Mouse (Mus musculus) small intestine, adult 2 months (tissue): ENCODE data around the gene Ccdc183. TPM values are rescaled to one million over a fixed set of nuclear protein-coding genes. Genes with fewer than 3 reads are reported as not detected.

Experiments used
- H3K27ac ChIP-seq: fragments of 200-500 bp; 2 replicates; pipeline ENCODE4 v1.5.1; 2012; ENCODE audit warnings: low read depth, low read length, control low read depth, inconsistent platforms; ENCODE audit not compliant: insufficient read depth
- H3K27me3 ChIP-seq: fragments of 200-500 bp; 2 replicates; pipeline ENCODE4 v1.6.1; 2012; ENCODE audit warnings: mild to moderate bottlenecking, moderate library complexity, low read length, inconsistent platforms; ENCODE audit not compliant: control insufficient read depth, insufficient read depth
- H3K36me3 ChIP-seq: fragments of 200-500 bp; 2 replicates; pipeline ENCODE4 v1.6.1; 2012; ENCODE audit warnings: mild to moderate bottlenecking, low read length, control low read depth, inconsistent platforms; ENCODE audit not compliant: control insufficient read depth, insufficient read depth
- H3K4me1 ChIP-seq: fragments of 200-500 bp; 2 replicates; pipeline ENCODE4 v1.6.1; 2012; ENCODE audit warnings: low read length, inconsistent platforms, mixed read lengths; ENCODE audit not compliant: control insufficient read depth, insufficient read depth, insufficient read length
- H3K4me3 ChIP-seq: fragments of 200-500 bp; 2 replicates; pipeline ENCODE4 v1.5.1; 2012; ENCODE audit warnings: low read depth, mild to moderate bottlenecking, control low read depth, inconsistent platforms, low read length, moderate library complexity
- CTCF ChIP-seq: fragments of 200-500 bp; IDR thresholded peaks from 2 replicates; pipeline ENCODE4 v1.5.1; 2012; ENCODE audit warnings: low read depth, mild to moderate bottlenecking, control low read depth, inconsistent platforms, low read length, moderate library complexity, mixed read lengths; ENCODE audit not compliant: insufficient replicate concordance, insufficient read length; ENCODE audit errors: extremely low read depth
- POLR2A ChIP-seq: fragments of 200-500 bp; IDR thresholded peaks from 2 replicates; pipeline ENCODE4 v1.6.1; 2012; ENCODE audit warnings: low read depth, mild to moderate bottlenecking, control low read depth, inconsistent platforms, low read length, moderate library complexity
- WGBS: fragments of 180-500 bp; shearing (Covaris S2); methylation state at CpG from one replicate; pipeline ENCODE4 v1.1.7; 2018; 5-methylcytosine and 5-hydroxymethylcytosine counted together
- polyA plus RNA-seq: library from polyadenylated mRNA; depleted of rRNA; stranded (reverse); fragments of >200 nt; gene quantifications from 2 replicates; pipeline ENCODE4 v1.2.3, GENCODE M21; 2012; rRNA removed

Ccdc183 gene
- polyA plus RNA-seq, 1 experiment, result not detected

DNA sequence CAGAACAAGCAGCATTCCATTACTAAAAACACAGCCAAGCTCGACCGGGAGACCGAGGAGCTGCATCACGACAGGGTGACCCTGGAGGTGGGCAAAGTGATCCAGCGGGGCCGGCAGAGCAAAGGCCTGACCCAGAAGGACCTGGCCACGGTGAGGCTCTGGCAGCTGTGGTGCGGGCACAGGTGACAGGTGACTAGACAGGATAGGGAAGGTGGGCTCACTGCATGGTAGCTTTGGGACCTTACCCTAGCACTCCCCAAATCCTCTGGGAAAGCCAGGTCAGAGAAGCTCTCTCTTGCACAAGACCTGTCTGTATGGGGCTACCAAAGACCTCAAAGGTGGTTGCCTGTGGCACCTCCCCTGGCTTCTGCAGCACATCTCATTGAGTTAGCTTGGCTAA is 56.9 kb downstream of the Ccdc183 start:
- H3K4me1 ChIP-seq, result peaks cover 32% of the 10 kb centered on the region
- TF ChIP-seq CTCF, result no peak
- TF ChIP-seq POLR2A, result no peak
- 90% methylated on average over 8 of the region's 8 CpGs for WGBS
- H3K36me3 ChIP-seq, result peaks cover 45% of the 10 kb centered on the region
- no peak overlapping the region for H3K4me3 ChIP-seq
- no peaks in the 10 kb centered on the region for H3K27me3 ChIP-seq
- H3K27ac ChIP-seq, result no peak overlapping the region

GRCm38 (mm10) chr2:25558774-25559173 is 58.7 kb downstream of the Ccdc183 start:
- 35% methylated on average over 6 of the region's 6 CpGs for WGBS
- H3K4me3 ChIP-seq, result peak overlapping the region; percentile 89; the same call in 1 of the 2 replicates
- peak overlapping the region; percentile 84 for H3K27ac ChIP-seq
- H3K36me3 ChIP-seq, result peaks cover 38% of the 10 kb centered on the region
- peaks cover 22% of the 10 kb centered on the region for H3K4me1 ChIP-seq
- H3K27me3 ChIP-seq, result no peaks in the 10 kb centered on the region
- TF ChIP-seq POLR2A (no peak), CTCF (no peak)

Other genes starting within 250 kb of the Ccdc183 start
- 15.4 and 28.8 TPM in 2 replicates for gene Sapcd2, start 245.4 kb downstream of the Ccdc183 start, polyA plus RNA-seq
- 25.8 and 50.7 TPM in 2 replicates for gene Entpd2, start 221.8 kb downstream of the Ccdc183 start, polyA plus RNA-seq
- gene Npdc1, start 218.3 kb downstream of the Ccdc183 start, polyA plus RNA-seq, result 103 and 117 TPM in 2 replicates
- 0.68 and 0.76 TPM in 2 replicates for gene Fut7, start 194.4 kb downstream of the Ccdc183 start, polyA plus RNA-seq
- 15.0 and 18.5 TPM in 2 replicates for gene Abca2, start 189.0 kb downstream of the Ccdc183 start, polyA plus RNA-seq
- gene Clic3, start 160.8 kb downstream of the Ccdc183 start, polyA plus RNA-seq, result 0.38 and 12.0 TPM in 2 replicates
- gene Paxx, start 156.6 kb downstream of the Ccdc183 start, polyA plus RNA-seq, result 48.6 and 62.7 TPM in 2 replicates
- gene Ptgds, start 147.6 kb downstream of the Ccdc183 start, polyA plus RNA-seq, result 0.28 and 0.39 TPM in 2 replicates
- not detected in 2 replicates for gene Lcn12, start 123.8 kb downstream of the Ccdc183 start, polyA plus RNA-seq
- gene Fbxw5, start 116.9 kb downstream of the Ccdc183 start, polyA plus RNA-seq, result 32.0 and 34.0 TPM in 2 replicates
- 2.1 and 2.2 TPM in 2 replicates for gene C8g, start 116.0 kb downstream of the Ccdc183 start, polyA plus RNA-seq
- gene Traf2, start 70.7 kb downstream of the Ccdc183 start, polyA plus RNA-seq, result 8.2 and 13.7 TPM in 2 replicates
- 209 and 413 TPM in 2 replicates for gene Edf1, start 59.8 kb downstream of the Ccdc183 start, polyA plus RNA-seq
- 0.52 and 1.1 TPM in 2 replicates for gene Mamdc4, start 42.8 kb downstream of the Ccdc183 start, polyA plus RNA-seq
- 15.8 and 29.7 TPM in 2 replicates for gene Phpt1, start 42.5 kb downstream of the Ccdc183 start, polyA plus RNA-seq
- 1.7 and 2.2 TPM in 2 replicates for gene Ajm1, start 35.9 kb downstream of the Ccdc183 start, polyA plus RNA-seq
- gene Rabl6, start 9.2 kb downstream of the Ccdc183 start, polyA plus RNA-seq, result 35.3 and 47.6 TPM in 2 replicates
- gene Tmem141, start 4.3 kb upstream of the Ccdc183 start, polyA plus RNA-seq, result 10.0 and 11.7 TPM in 2 replicates
- 0.65 and 1.4 TPM in 2 replicates for gene Fcna, start 10.4 kb upstream of the Ccdc183 start, polyA plus RNA-seq
- gene Lcn8, start 35.4 kb upstream of the Ccdc183 start, polyA plus RNA-seq, result not detected in 2 replicates
- not detected in 2 replicates for gene Lcn5, start 40.3 kb upstream of the Ccdc183 start, polyA plus RNA-seq
- not detected in 2 replicates for gene Lcn6, start 59.1 kb upstream of the Ccdc183 start, polyA plus RNA-seq
- not detected in 2 replicates for gene Lcn10, start 65.0 kb upstream of the Ccdc183 start, polyA plus RNA-seq
- gene Obp2a, start 82.4 kb upstream of the Ccdc183 start, polyA plus RNA-seq, result not detected in 2 replicates
- 22.9 and 28.4 TPM in 2 replicates for gene Bmyc, start 89.1 kb upstream of the Ccdc183 start, polyA plus RNA-seq
- not detected in 2 replicates for gene Obp2b, start 119.3 kb upstream of the Ccdc183 start, polyA plus RNA-seq
- gene Lcn3, start 147.9 kb upstream of the Ccdc183 start, polyA plus RNA-seq, result not detected in 2 replicates
- not detected in 2 replicates for gene Lcn11, start 159.3 kb upstream of the Ccdc183 start, polyA plus RNA-seq
- not detected in 2 replicates for gene Gm13539, start 164.6 kb upstream of the Ccdc183 start, polyA plus RNA-seq
- gene Glt6d1, start 198.2 kb upstream of the Ccdc183 start, polyA plus RNA-seq, result not detected in 2 replicates
- gene Lcn9, start 205.5 kb upstream of the Ccdc183 start, polyA plus RNA-seq, result not detected in 2 replicates
- not detected in 2 replicates for gene Sohlh1, start 229.6 kb upstream of the Ccdc183 start, polyA plus RNA-seq
- gene Kcnt1, start 246.1 kb upstream of the Ccdc183 start, polyA plus RNA-seq, result 1.2 and 2.1 TPM in 2 replicates